Mouse (Mus musculus) kidney, embryonic 15.5 days (tissue): ENCODE measurements at regions not wholly inside any gene's neighbourhood (a gene's known extent, or its start where the extent isn't known, plus 50 kb on each side); places are given as distances from the start of the nearest gene placed in this dataset.

Experiments
- ATAC-seq: fragments of 200-750 bp; cut with Nextera tagmentation; replicated peaks from 2 replicates; pipeline ENCODE4 v1.8.0; 2017; ENCODE audit warnings: moderate TSS enrichment; ENCODE audit not compliant: low FRiP score
- H3K27ac ChIP-seq: fragments of 300-500 bp; sonication (generic); 2 replicates; pipeline ENCODE4 v1.5.1; 2015; ENCODE audit warnings: mild to moderate bottlenecking, inconsistent platforms
- H3K27me3 ChIP-seq: fragments of 300-500 bp; sonication (generic); 2 replicates; pipeline ENCODE4 v1.6.1; 2015; ENCODE audit warnings: inconsistent platforms
- H3K36me3 ChIP-seq: fragments of 300-500 bp; sonication (generic); 2 replicates; pipeline ENCODE4 v1.6.1; 2015; ENCODE audit warnings: inconsistent platforms
- H3K4me1 ChIP-seq: fragments of 300-500 bp; sonication (generic); 2 replicates; pipeline ENCODE4 v1.6.1; 2015; ENCODE audit warnings: inconsistent platforms
- H3K4me2 ChIP-seq: fragments of 300-500 bp; sonication (generic); 2 replicates; pipeline ENCODE4 v1.6.1; 2015; ENCODE audit warnings: moderate library complexity, mild to moderate bottlenecking, inconsistent platforms
- H3K4me3 ChIP-seq: fragments of 300-500 bp; sonication (generic); replicated peaks from 2 replicates; pipeline ENCODE4 v1.5.1; 2015; ENCODE audit warnings: mild to moderate bottlenecking, inconsistent platforms
- H3K9ac ChIP-seq: fragments of 300-500 bp; sonication (generic); 2 replicates; pipeline ENCODE4 v1.6.1; 2015; ENCODE audit warnings: mild to moderate bottlenecking, inconsistent platforms
- H3K9me3 ChIP-seq: fragments of 300-500 bp; sonication (generic); replicated peaks from 2 replicates; pipeline ENCODE4 v1.6.1; 2016; ENCODE audit warnings: inconsistent platforms
- WGBS: fragments of 180-500 bp; shearing (Covaris S2); methylation state at CpG from one replicate; pipeline ENCODE4 v1.1.7; 2015; ENCODE audit warnings: mixed read lengths; 5-methylcytosine and 5-hydroxymethylcytosine counted together

- H3K4me3 ChIP-seq: no peak overlapping the region
- WGBS: 93% methylated on average over 2 of the region's 2 CpGs
- peaks cover 15% of the 10 kb centered on the region for H3K4me1 ChIP-seq
- no peak overlapping the region for H3K4me2 ChIP-seq
- no peak for ATAC-seq
- H3K9ac ChIP-seq: no peak overlapping the region
- H3K36me3 ChIP-seq: no peaks in the 10 kb centered on the region
- H3K27ac ChIP-seq: no peak overlapping the region
- peaks cover 3% of the 10 kb centered on the region; the same call in 1 of the 2 replicates for H3K27me3 ChIP-seq
- no peaks in the 10 kb centered on the region for H3K9me3 ChIP-seq
Observed at GRCm38 (mm10) chr13:72195881-72196280, 232.4 kb upstream of the Irx1 start.

GRCm38 (mm10) chr13:72198341-72199105 is 235.0 kb upstream of the Irx1 start:
- Histone ChIP-seq H3K4me3 (no peak overlapping the region), H3K27ac (0 out of 2 replicates have a peak overlapping the region, but pooled peaks have one; percentile 37), H3K27me3 (peaks cover 3% of the 10 kb centered on the region; the same call in 1 of the 2 replicates), H3K36me3 (no peaks in the 10 kb centered on the region), H3K4me1 (peaks cover 15% of the 10 kb centered on the region), H3K4me2 (peak overlapping the region; percentile 28; the same call in 1 of the 2 replicates), H3K9me3 (no peaks in the 10 kb centered on the region), H3K9ac (no peak overlapping the region)
- ATAC-seq: peak; percentile 71
- 39% methylated on average over 22 of the region's 22 CpGs for WGBS

- Histone ChIP-seq H3K9ac (no peak overlapping the region), H3K4me1 (peaks cover 18% of the 10 kb centered on the region), H3K4me3 (no peak overlapping the region), H3K36me3 (no peaks in the 10 kb centered on the region), H3K4me2 (0 out of 2 replicates have a peak overlapping the region, but pooled peaks have one; percentile 27), H3K27ac (no peak overlapping the region), H3K27me3 (peaks cover 26% of the 10 kb centered on the region), H3K9me3 (no peaks in the 10 kb centered on the region)
- 52% methylated on average over 5 of the region's 5 CpGs for WGBS
- ATAC-seq: no peak
Observed at GRCm38 (mm10) chr13:72209518-72209917, 246.0 kb upstream of the Irx1 start.

GRCm38 (mm10) chr13:72209946-72210456 is 246.5 kb upstream of the Irx1 start:
- Histone ChIP-seq H3K36me3 (no peaks in the 10 kb centered on the region), H3K9ac (no peak overlapping the region), H3K4me3 (no peak overlapping the region), H3K4me2 (peak overlapping the region; percentile 27), H3K27me3 (peaks cover 31% of the 10 kb centered on the region), H3K4me1 (peaks cover 18% of the 10 kb centered on the region), H3K9me3 (no peaks in the 10 kb centered on the region), H3K27ac (peak overlapping the region; percentile 60; the same call in 1 of the 2 replicates)
- ATAC-seq: peak; percentile 73
- WGBS: 5% methylated on average over 10 of the region's 10 CpGs

- Histone ChIP-seq H3K36me3 (no peaks in the 10 kb centered on the region), H3K9me3 (no peaks in the 10 kb centered on the region), H3K4me1 (peaks cover 18% of the 10 kb centered on the region), H3K4me3 (no peak overlapping the region), H3K9ac (no peak overlapping the region), H3K4me2 (peak overlapping the region; percentile 27; the same call in 1 of the 2 replicates), H3K27ac (peak overlapping the region; percentile 60; the same call in 1 of the 2 replicates), H3K27me3 (peaks cover 32% of the 10 kb centered on the region)
- peak; percentile 59 for ATAC-seq
- 34% methylated on average over 7 of the region's 7 CpGs for WGBS
Observed at GRCm38 (mm10) chr13:72210474-72211309, 247.2 kb upstream of the Irx1 start.

- Histone ChIP-seq H3K27ac (no peak overlapping the region), H3K27me3 (peaks cover 32% of the 10 kb centered on the region), H3K9me3 (no peaks in the 10 kb centered on the region), H3K36me3 (no peaks in the 10 kb centered on the region), H3K4me2 (no peak overlapping the region), H3K4me1 (peaks cover 18% of the 10 kb centered on the region), H3K9ac (no peak overlapping the region), H3K4me3 (no peak overlapping the region)
- WGBS: 80% methylated on average over 4 of the region's 4 CpGs
- no peak for ATAC-seq
Observed at GRCm38 (mm10) chr13:72211716-72212115, 248.2 kb upstream of the Irx1 start.

- ATAC-seq: no peak
- H3K9ac ChIP-seq: no peak overlapping the region
- H3K9me3 ChIP-seq: no peaks in the 10 kb centered on the region
- no peak overlapping the region for H3K27ac ChIP-seq
- no peak overlapping the region for H3K4me3 ChIP-seq
- no peaks in the 10 kb centered on the region for H3K36me3 ChIP-seq
- no peak overlapping the region for H3K4me2 ChIP-seq
- 53% methylated on average over 2 of the region's 2 CpGs for WGBS
- peaks cover 18% of the 10 kb centered on the region for H3K4me1 ChIP-seq
- peaks cover 27% of the 10 kb centered on the region for H3K27me3 ChIP-seq
Observed at GRCm38 (mm10) chr13:72212747-72213146, 249.2 kb upstream of the Irx1 start.

GRCm38 (mm10) chr13:72219329-72219728 is 255.8 kb upstream of the Irx1 start:
- WGBS: 92% methylated on average over 2 of the region's 2 CpGs

GRCm38 (mm10) chr13:72227102-72227501 is 263.6 kb upstream of the Irx1 start:
- Histone ChIP-seq H3K4me2 (no peak overlapping the region), H3K4me1 (no peaks in the 10 kb centered on the region), H3K9ac (no peak overlapping the region), H3K27ac (no peak overlapping the region), H3K36me3 (no peaks in the 10 kb centered on the region), H3K4me3 (no peak overlapping the region), H3K9me3 (no peaks in the 10 kb centered on the region), H3K27me3 (no peaks in the 10 kb centered on the region)
- 26% methylated on average over 1 of the region's 1 CpGs for WGBS
- peak; percentile 43; the same call in 1 of the 2 replicates for ATAC-seq

More at GRCm38 (mm10) chr13:72219329-72219728, 255.8 kb upstream of the Irx1 start:
- Histone ChIP-seq H3K27me3 (peaks cover 7% of the 10 kb centered on the region), H3K4me1 (no peaks in the 10 kb centered on the region), H3K9me3 (no peaks in the 10 kb centered on the region), H3K4me2 (no peak overlapping the region), H3K4me3 (no peak overlapping the region), H3K36me3 (no peaks in the 10 kb centered on the region), H3K9ac (no peak overlapping the region), H3K27ac (no peak overlapping the region)
- no peak for ATAC-seq

GRCm38 (mm10) chr13:72231032-72231591 is 267.6 kb upstream of the Irx1 start:
- no peaks in the 10 kb centered on the region for H3K36me3 ChIP-seq
- H3K4me1 ChIP-seq: no peaks in the 10 kb centered on the region
- no peak overlapping the region for H3K9ac ChIP-seq
- WGBS: 68% methylated on average over 4 of the region's 4 CpGs
- H3K9me3 ChIP-seq: no peaks in the 10 kb centered on the region
- H3K4me3 ChIP-seq: no peak overlapping the region
- H3K27ac ChIP-seq: no peak overlapping the region
- no peak overlapping the region for H3K4me2 ChIP-seq
- no peaks in the 10 kb centered on the region for H3K27me3 ChIP-seq
- no peak for ATAC-seq

- H3K27ac ChIP-seq: no peak overlapping the region
- no peaks in the 10 kb centered on the region for H3K4me1 ChIP-seq
- H3K27me3 ChIP-seq: no peaks in the 10 kb centered on the region
- H3K4me3 ChIP-seq: no peak overlapping the region
- H3K9me3 ChIP-seq: no peaks in the 10 kb centered on the region
- no peak overlapping the region for H3K9ac ChIP-seq
- ATAC-seq: no peak
- no peaks in the 10 kb centered on the region for H3K36me3 ChIP-seq
- no peak overlapping the region for H3K4me2 ChIP-seq
Observed at GRCm38 (mm10) chr13:72232080-72232479, 268.6 kb upstream of the Irx1 start.
